Mouse (Mus musculus) liver, embryonic 14.5 days (tissue): ENCODE measurements at regions not wholly inside any gene's neighbourhood (a gene's known extent, or its start where the extent isn't known, plus 50 kb on each side); places are given as distances from the start of the nearest gene placed in this dataset.

Experiments
- CTCF ChIP-seq: IDR thresholded peaks from 2 replicates; pipeline ENCODE4 v1.5.1; 2016; ENCODE audit warnings: antibody characterized with exemption, low read depth, control low read depth
- EP300 ChIP-seq: IDR thresholded peaks from 2 replicates; pipeline ENCODE4 v1.6.1; 2016; ENCODE audit warnings: antibody characterized with exemption, low read depth

DNA sequence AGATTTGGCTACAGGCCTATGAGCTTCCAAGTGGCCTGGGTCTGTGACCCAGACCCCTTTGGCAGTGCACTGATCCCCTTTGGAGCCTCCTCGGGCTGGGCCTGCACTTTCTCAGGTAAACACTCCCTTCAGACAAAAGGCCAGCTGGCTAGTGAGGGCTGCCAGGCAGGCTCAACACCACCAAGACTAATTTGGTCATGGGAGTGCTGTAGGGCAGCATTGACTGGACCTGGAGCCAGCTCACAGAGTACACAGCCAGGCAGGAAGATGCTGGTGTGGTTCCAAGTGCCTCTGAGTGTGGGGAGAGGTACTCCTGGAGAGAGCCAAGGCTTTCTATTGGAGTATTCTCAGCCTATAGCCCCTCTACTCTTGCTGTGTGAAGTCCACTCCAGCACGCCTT lies 620.5 kb downstream of the Rnf144a start:
- TF ChIP-seq EP300 (no peak), CTCF (no peak)
